Mouse (Mus musculus): ENCODE measurements around the gene Slc24a2. TPM values are rescaled to one million over a fixed set of nuclear protein-coding genes. Genes with fewer than 3 reads are reported as not detected.

Slc24a2 gene
- total and polyA plus RNA-seq, 2 experiments from 2014 or later = 5.0 to 29.6 TPM

DNA sequence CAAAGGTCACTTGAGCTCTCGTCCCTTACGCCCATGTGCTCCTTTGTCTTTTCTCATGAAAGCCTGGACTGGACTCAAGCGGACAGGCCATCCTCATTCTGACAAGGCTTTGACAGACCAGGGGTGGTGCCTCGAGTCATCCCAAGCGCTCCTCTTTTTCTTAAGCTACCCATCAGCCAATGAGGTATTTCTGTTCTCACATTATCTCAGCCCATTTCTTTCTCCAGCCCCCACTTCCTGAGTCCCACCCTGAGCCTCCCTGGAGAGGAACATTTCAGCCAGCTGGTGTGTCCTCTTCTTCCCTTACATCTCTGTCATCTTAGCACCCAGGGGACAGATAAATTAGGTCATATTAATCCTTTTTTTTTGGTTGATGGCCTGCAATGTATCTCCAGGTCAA, 193.8 kb downstream of the Slc24a2 start:
- Histone ChIP-seq H3K4me2 (ENCODE audit: low read depth, low read length) (no peak overlapping the region), H3K9me3 (ENCODE audit: low read length) (no peaks in the 10 kb centered on the region), H3K9ac (replicated peaks; ENCODE audit: low read length) (no peak overlapping the region), H3K4me3 (ENCODE audit: low read length) (no peak overlapping the region), H3K27me3 (ENCODE audit: insufficient read depth, low read length) (no peaks in the 10 kb centered on the region), H3K27ac (no peak overlapping the region), H3K4me1 (ENCODE audit: insufficient read depth, low read length) (no peaks in the 10 kb centered on the region), H3K36me3 (ENCODE audit: insufficient read depth, low read length) (no peaks in the 10 kb centered on the region)
- WGBS = 59% methylated on average over 5 of the region's 5 CpGs
- no peak for TF ChIP-seq CTCF (IDR thresholded peaks at IDR 0.05; ENCODE audit: low read depth)
- DNase-seq (ENCODE audit: low spot score) (no peak), ATAC-seq (no peak)

GRCm38 (mm10) chr4:87035701-87036100, 194.6 kb downstream of the Slc24a2 start:
- no peaks in the 10 kb centered on the region for H3K4me1 ChIP-seq (ENCODE audit: insufficient read depth, low read length)
- no peaks in the 10 kb centered on the region for H3K36me3 ChIP-seq (ENCODE audit: insufficient read depth, low read length)
- no peak overlapping the region for H3K27ac ChIP-seq
- no peak overlapping the region for H3K4me2 ChIP-seq (ENCODE audit: low read depth, low read length)
- DNase-seq (ENCODE audit: low spot score) = no peak
- ATAC-seq = no peak
- WGBS = 87% methylated on average over 10 of the region's 10 CpGs
- H3K4me3 ChIP-seq (ENCODE audit: low read length) = no peak overlapping the region
- H3K9me3 ChIP-seq (ENCODE audit: low read length) = no peaks in the 10 kb centered on the region
- no peak overlapping the region for H3K9ac ChIP-seq (replicated peaks; ENCODE audit: low read length)
- no peak for TF ChIP-seq CTCF (IDR thresholded peaks at IDR 0.05; ENCODE audit: low read depth)
- H3K27me3 ChIP-seq (ENCODE audit: insufficient read depth, low read length) = no peaks in the 10 kb centered on the region

GRCm38 (mm10) chr4:87032632-87033031, 197.6 kb downstream of the Slc24a2 start:
- Histone ChIP-seq H3K4me3 (ENCODE audit: low read length) (no peak overlapping the region), H3K9ac (replicated peaks; ENCODE audit: low read length) (no peak overlapping the region), H3K9me3 (ENCODE audit: low read length) (no peaks in the 10 kb centered on the region), H3K36me3 (ENCODE audit: insufficient read depth, low read length) (no peaks in the 10 kb centered on the region), H3K27me3 (ENCODE audit: insufficient read depth, low read length) (no peaks in the 10 kb centered on the region), H3K4me2 (ENCODE audit: low read depth, low read length) (no peak overlapping the region), H3K27ac (no peak overlapping the region), H3K4me1 (ENCODE audit: insufficient read depth, low read length) (no peaks in the 10 kb centered on the region)
- no peak for ATAC-seq
- no peak for TF ChIP-seq CTCF (IDR thresholded peaks at IDR 0.05; ENCODE audit: low read depth)
- DNase-seq (ENCODE audit: low spot score) = no peak
- 75% methylated on average over 8 of the region's 8 CpGs for WGBS

- no peak for ATAC-seq
- no peak overlapping the region for H3K4me2 ChIP-seq (ENCODE audit: low read depth, low read length)
- H3K4me3 ChIP-seq (ENCODE audit: low read length) = no peak overlapping the region
- H3K9ac ChIP-seq (replicated peaks; ENCODE audit: low read length) = no peak overlapping the region
- no peaks in the 10 kb centered on the region for H3K4me1 ChIP-seq (ENCODE audit: insufficient read depth, low read length)
- 85% methylated on average over 2 of the region's 2 CpGs for WGBS
- no peak for DNase-seq (ENCODE audit: low spot score)
- H3K36me3 ChIP-seq (ENCODE audit: insufficient read depth, low read length) = no peaks in the 10 kb centered on the region
- TF ChIP-seq CTCF (IDR thresholded peaks at IDR 0.05; ENCODE audit: low read depth) = no peak
- no peak overlapping the region for H3K27ac ChIP-seq
- no peaks in the 10 kb centered on the region for H3K9me3 ChIP-seq (ENCODE audit: low read length)
- H3K27me3 ChIP-seq (ENCODE audit: insufficient read depth, low read length) = no peaks in the 10 kb centered on the region
These were observed 199.2 kb downstream of the Slc24a2 start for GRCm38 (mm10) chr4:87031076-87031475.

- H3K4me2 ChIP-seq (ENCODE audit: low read depth, low read length) = no peak overlapping the region
- DNase-seq (ENCODE audit: low spot score) (peak; percentile 59), ATAC-seq (peak; percentile 86)
- H3K4me1 ChIP-seq (ENCODE audit: insufficient read depth, low read length) = no peaks in the 10 kb centered on the region
- WGBS = 42% methylated on average over 14 of the region's 14 CpGs
- H3K27me3 ChIP-seq (ENCODE audit: insufficient read depth, low read length) = no peaks in the 10 kb centered on the region
- H3K9ac ChIP-seq (replicated peaks; ENCODE audit: low read length) = no peak overlapping the region
- no peak overlapping the region for H3K4me3 ChIP-seq (ENCODE audit: low read length)
- no peak for TF ChIP-seq CTCF (IDR thresholded peaks at IDR 0.05; ENCODE audit: low read depth)
- H3K27ac ChIP-seq = no peak overlapping the region
- no peaks in the 10 kb centered on the region for H3K36me3 ChIP-seq (ENCODE audit: insufficient read depth, low read length)
- no peaks in the 10 kb centered on the region for H3K9me3 ChIP-seq (ENCODE audit: low read length)
These were observed 203.7 kb downstream of the Slc24a2 start for GRCm38 (mm10) chr4:87026311-87027151.

GRCm38 (mm10) chr4:87024556-87024955, 205.7 kb downstream of the Slc24a2 start:
- ATAC-seq (no peak), DNase-seq (ENCODE audit: low spot score) (no peak)
- no peak for TF ChIP-seq CTCF (IDR thresholded peaks at IDR 0.05; ENCODE audit: low read depth)
- Histone ChIP-seq H3K4me2 (ENCODE audit: low read depth, low read length) (no peak overlapping the region), H3K36me3 (ENCODE audit: insufficient read depth, low read length) (no peaks in the 10 kb centered on the region), H3K4me1 (ENCODE audit: insufficient read depth, low read length) (no peaks in the 10 kb centered on the region; the same call in 1 of the 2 replicates), H3K4me3 (ENCODE audit: low read length) (no peak overlapping the region), H3K27ac (no peak overlapping the region), H3K9me3 (ENCODE audit: low read length) (no peaks in the 10 kb centered on the region), H3K9ac (replicated peaks; ENCODE audit: low read length) (no peak overlapping the region), H3K27me3 (ENCODE audit: insufficient read depth, low read length) (no peaks in the 10 kb centered on the region)
- 58% methylated on average over 8 of the region's 8 CpGs for WGBS

GRCm38 (mm10) chr4:87021542-87021941, 208.7 kb downstream of the Slc24a2 start:
- Histone ChIP-seq H3K9ac (replicated peaks; ENCODE audit: low read length) (no peak overlapping the region), H3K4me3 (ENCODE audit: low read length) (no peak overlapping the region), H3K4me1 (ENCODE audit: insufficient read depth, low read length) (no peaks in the 10 kb centered on the region; the same call in 1 of the 2 replicates), H3K36me3 (ENCODE audit: insufficient read depth, low read length) (no peaks in the 10 kb centered on the region), H3K27me3 (ENCODE audit: insufficient read depth, low read length) (no peaks in the 10 kb centered on the region), H3K27ac (no peak overlapping the region), H3K9me3 (ENCODE audit: low read length) (no peaks in the 10 kb centered on the region), H3K4me2 (ENCODE audit: low read depth, low read length) (no peak overlapping the region)
- ATAC-seq = no peak; the same call in 1 of the 2 replicates
- 66% methylated on average over 3 of the region's 3 CpGs for WGBS
- no peak for TF ChIP-seq CTCF (IDR thresholded peaks at IDR 0.05; ENCODE audit: low read depth)
- no peak for DNase-seq (ENCODE audit: low spot score)

All from hindbrain, postnatal 0 days (tissue).